Mouse (Mus musculus) myocyte (in vitro differentiated cells): ENCODE measurements at regions not wholly inside any gene's neighbourhood (a gene's known extent, or its start where the extent isn't known, plus 50 kb on each side); places are given as distances from the start of the nearest gene placed in this dataset.

Experiments used
- CEBPB ChIP-seq: IDR thresholded peaks from 2 replicates; pipeline ENCODE4 v1.6.1; 2011; ENCODE audit warnings: mild to moderate bottlenecking, moderate library complexity; ENCODE audit not compliant: poor library complexity, insufficient read depth, severe bottlenecking
- E2F4 ChIP-seq: IDR thresholded peaks from one replicate; pipeline ENCODE4 v1.6.1; 2011; ENCODE audit warnings: mild to moderate bottlenecking, control low read depth, moderate library complexity; ENCODE audit not compliant: insufficient read depth
- MAX ChIP-seq: IDR thresholded peaks from one replicate; pipeline ENCODE4 v1.6.1; 2011; ENCODE audit warnings: low read depth, mild to moderate bottlenecking, control low read depth
- MYOD1 ChIP-seq, 3 experiments: IDR thresholded peaks; one replicate each; pipeline ENCODE4 v1.6.1; 2011; ENCODE audit warnings: control low read depth in 2 of 3, low read depth in 2 of 3, mild to moderate bottlenecking in 2 of 3, moderate library complexity in 1 of 3; ENCODE audit not compliant: insufficient read length in 2 of 3, control insufficient read depth in 1 of 3
- MYOG ChIP-seq, 3 experiments: IDR thresholded peaks; one replicate each; pipeline ENCODE4 v1.6.1; 2011; ENCODE audit warnings: control low read depth in 2 of 3, low read depth in 2 of 3, mild to moderate bottlenecking in 2 of 3; ENCODE audit not compliant: insufficient read length in 2 of 3, control insufficient read depth in 1 of 3, insufficient read depth in 1 of 3
- POLR2A ChIP-seq: IDR thresholded peaks from one replicate; pipeline ENCODE4 v1.6.1; 2011; ENCODE audit warnings: low read depth, mild to moderate bottlenecking, control low read depth, moderate library complexity; ENCODE audit not compliant: insufficient read length
- REST ChIP-seq: IDR thresholded peaks from one replicate; pipeline ENCODE4 v1.6.1; 2011; ENCODE audit warnings: mild to moderate bottlenecking, control low read depth, moderate library complexity; ENCODE audit not compliant: insufficient read depth, insufficient read length
- TCF12 ChIP-seq: IDR thresholded peaks from one replicate; pipeline ENCODE4 v1.6.1; 2011; ENCODE audit warnings: mild to moderate bottlenecking, control low read depth; ENCODE audit not compliant: poor library complexity, insufficient read depth, severe bottlenecking
- USF1 ChIP-seq: IDR thresholded peaks from one replicate; pipeline ENCODE4 v1.6.1; 2011; ENCODE audit warnings: low read depth, mild to moderate bottlenecking, control low read depth, moderate library complexity

- TF ChIP-seq REST: no peak
- no peak for TF ChIP-seq USF1
- TF ChIP-seq MYOD1 (IDR thresholded peaks at IDR 0.05; ENCODE audit: control insufficient read depth in 1 of 3, insufficient read length in 2 of 3, low read depth in 2 of 3): no peak
- TF ChIP-seq TCF12: no peak
- TF ChIP-seq POLR2A: no peak
- no peak for TF ChIP-seq E2F4
- no peak for TF ChIP-seq CEBPB
- TF ChIP-seq MAX: no peak
- no peak for TF ChIP-seq MYOG (IDR thresholded peaks at IDR 0.05; ENCODE audit: control insufficient read depth in 1 of 3, insufficient read depth in 1 of 3, insufficient read length in 2 of 3, low read depth in 2 of 3)
Observed at GRCm38 (mm10) chr13:97570009-97570408, 190.4 kb downstream of the Gm10260 start.
